Mouse (Mus musculus): ENCODE results near the gene Lrrc27.
A peak's percentile ranks its signal among the peaks of the same experiment; 100 is the strongest.

The Lrrc27 gene

GRCm38 (mm10) chr7:139214160-139214559, 1.4 kb downstream of the Lrrc27 start:
- no peak for DNase-seq (ENCODE audit: low spot score in 2 of 2)

- no peak for DNase-seq (ENCODE audit: low spot score in 2 of 2)
Observed at GRCm38 (mm10) chr7:139214596-139215340, 2.0 kb downstream of the Lrrc27 start.

GRCm38 (mm10) chr7:139215516-139215915, 2.7 kb downstream of the Lrrc27 start:
- no peak for DNase-seq (ENCODE audit: low spot score in 2 of 2)

GRCm38 (mm10) chr7:139215946-139216345, 3.2 kb downstream of the Lrrc27 start:
- DNase-seq (ENCODE audit: low spot score in 2 of 2) = no peak

- DNase-seq (ENCODE audit: low spot score in 2 of 2) = no peak
Observed at GRCm38 (mm10) chr7:139216464-139216863, 3.7 kb downstream of the Lrrc27 start.

GRCm38 (mm10) chr7:139217046-139217445, 4.3 kb downstream of the Lrrc27 start:
- no peak for DNase-seq (ENCODE audit: low spot score in 2 of 2)

- DNase-seq (ENCODE audit: low spot score in 2 of 2) = no peak
Observed at GRCm38 (mm10) chr7:139218641-139219415, 6.0 kb downstream of the Lrrc27 start.

GRCm38 (mm10) chr7:139219486-139219885, 6.7 kb downstream of the Lrrc27 start:
- no peak for DNase-seq (ENCODE audit: low spot score in 2 of 2)

- no peak for DNase-seq (ENCODE audit: low spot score in 2 of 2)
Observed at GRCm38 (mm10) chr7:139220303-139220702, 7.5 kb downstream of the Lrrc27 start.

GRCm38 (mm10) chr7:139221072-139221471, 8.3 kb downstream of the Lrrc27 start:
- no peak for DNase-seq (ENCODE audit: low spot score in 2 of 2)

- no peak for DNase-seq (ENCODE audit: low spot score in 2 of 2)
Observed at GRCm38 (mm10) chr7:139221856-139222255, 9.1 kb downstream of the Lrrc27 start.

GRCm38 (mm10) chr7:139222341-139222740, 9.6 kb downstream of the Lrrc27 start:
- DNase-seq (ENCODE audit: low spot score in 2 of 2) = no peak

GRCm38 (mm10) chr7:139224070-139224469, 11.3 kb downstream of the Lrrc27 start:
- no peak for DNase-seq (ENCODE audit: low spot score in 2 of 2)

GRCm38 (mm10) chr7:139224725-139225124, 11.9 kb downstream of the Lrrc27 start:
- DNase-seq (ENCODE audit: low spot score in 2 of 2) = peak; percentile 56 to 68

- no peak for DNase-seq (ENCODE audit: low spot score in 2 of 2)
Observed at GRCm38 (mm10) chr7:139226416-139226815, 13.6 kb downstream of the Lrrc27 start.

GRCm38 (mm10) chr7:139228447-139229171, 15.8 kb downstream of the Lrrc27 start:
- DNase-seq (ENCODE audit: low spot score in 2 of 2) = no peak

GRCm38 (mm10) chr7:139229837-139230236, 17.0 kb downstream of the Lrrc27 start:
- DNase-seq (ENCODE audit: low spot score in 2 of 2) = no peak

- peak; percentile 52 to 71 for DNase-seq (ENCODE audit: low spot score in 2 of 2)
Observed at GRCm38 (mm10) chr7:139230241-139230640, 17.5 kb downstream of the Lrrc27 start.

GRCm38 (mm10) chr7:139233714-139234113, 20.9 kb downstream of the Lrrc27 start:
- DNase-seq (ENCODE audit: low spot score in 2 of 2) = peak; percentile 80 to 85

- DNase-seq (ENCODE audit: low spot score in 2 of 2) = no peak
Observed at GRCm38 (mm10) chr7:139234426-139235188, 21.8 kb downstream of the Lrrc27 start.

- DNase-seq (ENCODE audit: low spot score in 2 of 2) = no peak
Observed at GRCm38 (mm10) chr7:139235651-139236358, 23.0 kb downstream of the Lrrc27 start.

Data from natural killer cell, adult 2 months (primary cell).